Mouse (Mus musculus): Measurements from ENCODE around the gene Msln. TPM values are rescaled to one million over a fixed set of nuclear protein-coding genes. Genes with fewer than 3 reads are reported as not detected.

The Msln gene
- polyA plus RNA-seq, 1 experiment from 2014 or later = 0.42 TPM

DNA sequence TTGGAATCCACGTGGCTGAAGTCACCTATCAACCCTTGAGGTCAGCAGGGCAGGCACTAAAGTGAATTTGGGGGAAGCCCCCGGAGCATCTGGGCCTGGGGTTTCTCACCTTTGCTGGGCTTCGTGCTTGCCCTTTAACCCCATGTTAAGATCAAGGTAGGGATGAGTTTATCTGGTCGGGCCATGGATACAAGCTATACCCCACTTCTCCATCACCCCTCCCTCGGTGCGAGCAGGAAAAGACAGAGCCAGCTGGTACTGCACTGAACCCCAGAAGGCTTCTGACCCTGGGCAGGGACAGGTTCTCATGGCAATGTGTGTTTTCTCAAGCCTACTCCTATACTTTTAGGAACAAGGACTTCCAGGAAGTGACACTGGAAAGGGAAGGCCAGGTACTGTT, 27.2 kb upstream of the Msln start:
- H3K4me1 ChIP-seq (ENCODE audit: control insufficient read depth, insufficient read depth, low read length) = peaks cover 10% of the 10 kb centered on the region
- no peaks in the 10 kb centered on the region for H3K27me3 ChIP-seq (ENCODE audit: control insufficient read depth, insufficient read depth, low read length)
- H3K36me3 ChIP-seq (ENCODE audit: control insufficient read depth, insufficient read depth, low read length) = peaks cover 3% of the 10 kb centered on the region; the same call in 1 of the 2 replicates
- no peak overlapping the region for H3K4me3 ChIP-seq (ENCODE audit: low read depth, low read length)
- no peak overlapping the region for H3K27ac ChIP-seq (ENCODE audit: low read depth, low read length)
- ATAC-seq (ENCODE audit: insufficient read depth, low FRiP score, low TSS enrichment) (no peak), DNase-seq (ENCODE audit: low spot score) (no peak)
- 74% methylated on average over 6 of the region's 6 CpGs for WGBS
- no peaks in the 10 kb centered on the region for H3K9me3 ChIP-seq (ENCODE audit: control insufficient read depth, low read length)
- no peak overlapping the region for H3K9ac ChIP-seq (ENCODE audit: low read length)
- H3K4me2 ChIP-seq (ENCODE audit: low read depth) = no peak overlapping the region

DNA sequence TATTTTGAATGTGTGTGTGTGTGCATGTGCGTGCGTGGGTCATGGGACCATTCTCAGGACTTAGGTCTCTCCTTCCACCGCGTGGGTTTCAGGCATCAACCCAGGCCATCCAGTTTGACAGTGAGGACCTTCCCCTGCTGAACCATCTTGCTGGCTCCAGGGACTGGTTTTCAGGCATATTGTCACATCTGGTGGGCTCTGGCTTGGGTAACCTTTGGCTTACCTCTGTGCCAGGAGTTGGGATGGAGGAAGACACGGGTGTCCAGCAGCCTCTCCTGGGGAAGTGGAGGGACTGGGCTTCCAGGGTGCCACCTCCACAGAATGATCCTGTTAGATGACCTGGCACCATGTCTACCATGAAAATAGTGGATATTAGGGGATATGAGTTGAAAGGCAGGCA, 23.8 kb upstream of the Msln start:
- Histone ChIP-seq H3K9me3 (ENCODE audit: control insufficient read depth, low read length) (no peaks in the 10 kb centered on the region), H3K4me1 (ENCODE audit: control insufficient read depth, insufficient read depth, low read length) (peaks cover 9% of the 10 kb centered on the region), H3K4me3 (ENCODE audit: low read depth, low read length) (no peak overlapping the region), H3K9ac (ENCODE audit: low read length) (no peak overlapping the region), H3K4me2 (ENCODE audit: low read depth) (no peak overlapping the region), H3K27me3 (ENCODE audit: control insufficient read depth, insufficient read depth, low read length) (no peaks in the 10 kb centered on the region), H3K27ac (ENCODE audit: low read depth, low read length) (no peak overlapping the region), H3K36me3 (ENCODE audit: control insufficient read depth, insufficient read depth, low read length) (no peaks in the 10 kb centered on the region; the same call in 1 of the 2 replicates)
- 88% methylated on average over 5 of the region's 5 CpGs for WGBS
- DNase-seq (ENCODE audit: low spot score) (no peak), ATAC-seq (ENCODE audit: insufficient read depth, low FRiP score, low TSS enrichment) (no peak)

DNA sequence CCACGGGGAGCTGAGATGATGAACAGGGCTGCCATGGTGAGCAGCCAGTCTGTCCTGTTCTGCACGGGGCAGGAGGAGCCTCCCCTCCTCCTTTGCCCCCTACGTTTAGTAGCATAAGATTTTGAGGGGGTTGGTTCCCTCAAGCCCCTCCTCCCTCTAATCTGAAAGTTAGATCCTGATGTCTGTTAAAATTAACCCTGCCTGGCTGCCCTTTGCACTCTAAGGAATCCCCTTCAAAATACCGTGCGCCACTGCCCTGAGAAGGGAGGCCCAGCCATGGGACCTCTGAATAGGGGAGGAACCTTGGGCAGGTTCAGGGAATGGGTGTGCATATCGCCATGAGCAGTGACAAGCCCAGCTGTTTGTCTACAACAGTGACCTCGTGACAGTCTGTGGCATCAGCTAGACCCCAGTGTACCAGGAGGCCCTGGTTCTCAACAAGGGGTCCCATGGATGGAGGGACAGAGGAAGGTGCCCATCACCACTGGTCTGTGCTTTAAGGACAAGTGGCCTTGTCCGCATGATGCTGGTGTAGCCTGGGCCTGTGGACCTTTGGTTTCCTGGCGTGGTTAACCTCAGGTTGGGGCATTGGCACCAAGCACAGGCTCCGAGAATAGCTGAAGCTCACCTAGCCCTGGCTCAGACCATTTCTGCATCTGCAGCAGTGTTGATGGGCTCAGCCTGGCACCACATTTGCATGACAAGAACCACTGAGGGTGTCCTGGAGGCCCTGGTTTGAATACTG, 21.3 kb upstream of the Msln start:
- no peak for DNase-seq (ENCODE audit: low spot score)
- H3K9ac ChIP-seq (ENCODE audit: low read length) = no peak overlapping the region
- H3K4me2 ChIP-seq (ENCODE audit: low read depth) = no peak overlapping the region
- H3K4me3 ChIP-seq (ENCODE audit: low read depth, low read length) = no peak overlapping the region
- H3K27me3 ChIP-seq (ENCODE audit: control insufficient read depth, insufficient read depth, low read length) = no peaks in the 10 kb centered on the region
- 82% methylated on average over 10 of the region's 10 CpGs for WGBS
- no peak for ATAC-seq (ENCODE audit: insufficient read depth, low FRiP score, low TSS enrichment)
- no peaks in the 10 kb centered on the region for H3K9me3 ChIP-seq (ENCODE audit: control insufficient read depth, low read length)
- H3K27ac ChIP-seq (ENCODE audit: low read depth, low read length) = no peak overlapping the region
- H3K4me1 ChIP-seq (ENCODE audit: control insufficient read depth, insufficient read depth, low read length) = peaks cover 9% of the 10 kb centered on the region
- H3K36me3 ChIP-seq (ENCODE audit: control insufficient read depth, insufficient read depth, low read length) = no peaks in the 10 kb centered on the region

DNA sequence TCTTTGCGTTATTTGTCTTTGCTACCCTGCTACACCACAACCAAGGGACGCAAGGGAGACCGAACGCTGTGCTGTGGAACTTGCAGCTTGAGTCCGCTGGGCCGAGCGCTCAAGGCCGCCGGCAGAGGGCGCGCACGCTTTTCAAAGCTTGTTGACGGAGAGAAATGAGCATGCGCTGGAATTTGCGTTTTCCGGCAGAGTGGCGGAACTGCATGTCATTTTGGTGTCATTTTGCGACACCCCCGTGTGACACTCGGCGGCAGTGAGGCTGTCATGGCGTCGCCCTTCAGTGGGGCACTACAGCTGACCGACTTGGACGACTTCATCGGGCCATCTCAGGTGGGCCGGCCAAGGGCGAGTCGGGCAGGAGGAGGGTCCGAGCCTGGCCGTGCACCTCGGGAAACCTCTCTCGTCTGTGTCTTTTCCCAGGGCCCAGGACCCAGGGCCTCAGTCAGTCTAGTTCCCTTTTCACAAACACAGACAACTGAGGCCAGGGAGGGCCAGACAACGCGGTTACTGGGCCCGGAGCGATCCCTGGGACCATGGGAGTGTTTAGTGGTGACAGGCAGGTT, 19.5 kb upstream of the Msln start, which contains the start of gene Narfl:
TSS of gene Narfl (plus strand) at position 228 of the 572 bp plus-strand sequence.
- no peaks in the 10 kb centered on the region for H3K27me3 ChIP-seq (ENCODE audit: control insufficient read depth, insufficient read depth, low read length)
- H3K36me3 ChIP-seq (ENCODE audit: control insufficient read depth, insufficient read depth, low read length) = no peaks in the 10 kb centered on the region
- peak within 1 kb of the TSS; percentile 82 for H3K9ac ChIP-seq (ENCODE audit: low read length)
- WGBS = under 1% methylated on average over 37 of the region's 37 CpGs
- peak; percentile 75 for ATAC-seq (ENCODE audit: insufficient read depth, low FRiP score, low TSS enrichment)
- peak within 1 kb of the TSS; percentile 89 for H3K4me2 ChIP-seq (ENCODE audit: low read depth)
- H3K4me3 ChIP-seq (ENCODE audit: low read depth, low read length) = peak within 1 kb of the TSS; percentile 74
- H3K27ac ChIP-seq (ENCODE audit: low read depth, low read length) = 0 out of 2 replicates have a peak within 1 kb of the TSS, but pooled peaks have one; percentile 20
- no peaks in the 10 kb centered on the region for H3K9me3 ChIP-seq (ENCODE audit: control insufficient read depth, low read length)
- DNase-seq (ENCODE audit: low spot score) = peak; percentile 97
- peaks cover 9% of the 10 kb centered on the region for H3K4me1 ChIP-seq (ENCODE audit: control insufficient read depth, insufficient read depth, low read length)

DNA sequence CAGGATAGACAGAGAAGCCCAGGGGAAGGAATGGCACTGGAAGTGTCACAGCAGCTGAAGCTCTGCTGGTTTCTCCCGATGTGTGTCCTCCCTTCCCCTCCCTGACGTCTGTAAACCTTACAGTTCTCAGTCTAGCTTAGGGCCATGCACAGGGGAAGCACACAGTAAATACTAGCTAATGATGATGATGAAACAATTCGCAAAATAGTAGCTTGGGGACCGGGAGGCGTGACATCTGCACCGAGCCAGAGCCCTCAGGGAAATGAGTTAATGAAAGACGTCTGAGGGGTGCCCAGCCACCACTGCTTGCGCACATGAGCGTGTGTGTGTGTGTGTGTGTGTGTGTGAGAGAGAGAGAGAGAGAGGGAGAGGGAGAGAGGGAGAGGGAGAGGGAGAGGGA, 15.2 kb upstream of the Msln start:
- H3K9me3 ChIP-seq (ENCODE audit: control insufficient read depth, low read length) = no peaks in the 10 kb centered on the region
- 64% methylated on average over 9 of the region's 9 CpGs for WGBS
- ATAC-seq (ENCODE audit: insufficient read depth, low FRiP score, low TSS enrichment) = no peak
- no peak for DNase-seq (ENCODE audit: low spot score)
- H3K4me3 ChIP-seq (ENCODE audit: low read depth, low read length) = no peak overlapping the region
- H3K27me3 ChIP-seq (ENCODE audit: control insufficient read depth, insufficient read depth, low read length) = no peaks in the 10 kb centered on the region
- no peak overlapping the region for H3K9ac ChIP-seq (ENCODE audit: low read length)
- H3K36me3 ChIP-seq (ENCODE audit: control insufficient read depth, insufficient read depth, low read length) = no peaks in the 10 kb centered on the region
- H3K27ac ChIP-seq (ENCODE audit: low read depth, low read length) = no peak overlapping the region
- H3K4me2 ChIP-seq (ENCODE audit: low read depth) = no peak overlapping the region
- peaks cover 5% of the 10 kb centered on the region for H3K4me1 ChIP-seq (ENCODE audit: control insufficient read depth, insufficient read depth, low read length)

DNA sequence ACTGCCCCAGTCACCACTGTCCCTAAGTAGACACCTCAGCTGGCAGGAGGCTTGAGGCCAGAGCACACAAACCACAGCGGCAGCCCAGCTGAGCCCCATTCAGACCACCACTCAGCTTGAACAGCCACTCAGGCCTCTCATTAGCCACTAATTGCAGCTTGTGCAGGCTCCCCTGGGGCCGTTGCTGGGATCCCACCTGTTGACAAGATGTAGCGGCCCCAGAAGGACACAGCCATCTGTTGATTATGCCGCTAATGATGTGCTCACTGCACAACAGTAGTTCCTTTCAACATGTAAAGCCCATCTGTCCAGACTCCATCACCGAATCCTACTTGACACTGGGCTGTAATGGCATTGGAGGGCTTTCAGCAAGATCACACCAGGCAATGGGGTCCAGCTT, 11.7 kb upstream of the Msln start:
- no peak overlapping the region for H3K27ac ChIP-seq (ENCODE audit: low read depth, low read length)
- 40% methylated on average over 5 of the region's 5 CpGs for WGBS
- no peaks in the 10 kb centered on the region for H3K9me3 ChIP-seq (ENCODE audit: control insufficient read depth, low read length)
- peak; percentile 58 for DNase-seq (ENCODE audit: low spot score)
- no peak overlapping the region for H3K9ac ChIP-seq (ENCODE audit: low read length)
- no peak for ATAC-seq (ENCODE audit: insufficient read depth, low FRiP score, low TSS enrichment)
- no peak overlapping the region for H3K4me2 ChIP-seq (ENCODE audit: low read depth)
- H3K36me3 ChIP-seq (ENCODE audit: control insufficient read depth, insufficient read depth, low read length) = no peaks in the 10 kb centered on the region
- no peak overlapping the region for H3K4me3 ChIP-seq (ENCODE audit: low read depth, low read length)
- no peaks in the 10 kb centered on the region for H3K27me3 ChIP-seq (ENCODE audit: control insufficient read depth, insufficient read depth, low read length)
- H3K4me1 ChIP-seq (ENCODE audit: control insufficient read depth, insufficient read depth, low read length) = no peaks in the 10 kb centered on the region

DNA sequence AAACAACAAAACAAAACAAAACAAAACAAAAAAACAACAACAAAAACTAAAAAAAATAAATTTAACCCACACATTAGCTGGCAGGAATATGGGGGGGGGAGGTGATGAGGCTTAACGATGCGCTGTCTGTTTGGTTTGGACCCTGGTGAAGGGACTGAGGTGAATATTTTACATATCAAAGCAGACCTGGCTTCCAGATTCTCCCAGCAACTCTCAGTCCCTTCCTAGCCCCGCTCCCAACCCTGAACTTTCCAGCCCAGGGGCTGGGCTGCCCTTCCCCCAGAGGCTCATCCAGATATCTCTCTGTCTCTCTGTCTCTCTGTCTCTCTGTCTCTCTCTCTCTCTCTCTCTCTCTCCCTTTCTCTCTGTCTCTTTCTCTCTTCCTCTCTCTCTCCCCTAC, 8.4 kb upstream of the Msln start:
- WGBS = 43% methylated on average over 3 of the region's 3 CpGs
- H3K9ac ChIP-seq (ENCODE audit: low read length) = no peak overlapping the region
- no peaks in the 10 kb centered on the region for H3K9me3 ChIP-seq (ENCODE audit: control insufficient read depth, low read length)
- no peaks in the 10 kb centered on the region for H3K27me3 ChIP-seq (ENCODE audit: control insufficient read depth, insufficient read depth, low read length)
- H3K36me3 ChIP-seq (ENCODE audit: control insufficient read depth, insufficient read depth, low read length) = no peaks in the 10 kb centered on the region
- no peak overlapping the region for H3K27ac ChIP-seq (ENCODE audit: low read depth, low read length)
- no peaks in the 10 kb centered on the region for H3K4me1 ChIP-seq (ENCODE audit: control insufficient read depth, insufficient read depth, low read length)
- H3K4me3 ChIP-seq (ENCODE audit: low read depth, low read length) = no peak overlapping the region
- DNase-seq (ENCODE audit: low spot score) (no peak), ATAC-seq (ENCODE audit: insufficient read depth, low FRiP score, low TSS enrichment) (no peak)
- no peak overlapping the region for H3K4me2 ChIP-seq (ENCODE audit: low read depth)

DNA sequence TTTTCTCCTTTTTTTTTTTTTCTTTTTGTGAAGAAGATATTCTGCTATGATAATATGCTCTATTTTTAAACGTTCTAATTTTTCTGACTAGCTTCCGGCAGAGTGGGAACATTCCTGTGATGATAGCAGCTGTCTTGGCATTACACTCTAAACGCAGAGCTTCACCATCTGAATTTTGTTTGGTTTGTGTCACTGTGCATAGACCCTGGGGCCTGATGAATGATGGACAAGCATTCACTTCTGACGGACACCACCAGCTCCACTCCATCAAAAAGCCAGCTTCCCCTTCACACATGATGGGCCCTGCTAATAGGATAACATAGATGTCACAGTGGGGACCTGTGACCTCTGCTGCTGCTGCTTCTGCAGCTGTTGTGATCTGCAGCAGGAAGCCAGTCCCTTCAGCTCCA, 7.4 kb upstream of the Msln start:
- Histone ChIP-seq H3K27ac (ENCODE audit: low read depth, low read length) (no peak overlapping the region), H3K27me3 (ENCODE audit: control insufficient read depth, insufficient read depth, low read length) (no peaks in the 10 kb centered on the region), H3K9ac (ENCODE audit: low read length) (no peak overlapping the region), H3K9me3 (ENCODE audit: control insufficient read depth, low read length) (no peaks in the 10 kb centered on the region), H3K4me3 (ENCODE audit: low read depth, low read length) (no peak overlapping the region), H3K4me1 (ENCODE audit: control insufficient read depth, insufficient read depth, low read length) (no peaks in the 10 kb centered on the region), H3K4me2 (ENCODE audit: low read depth) (no peak overlapping the region), H3K36me3 (ENCODE audit: control insufficient read depth, insufficient read depth, low read length) (no peaks in the 10 kb centered on the region)
- DNase-seq (ENCODE audit: low spot score) (no peak), ATAC-seq (ENCODE audit: insufficient read depth, low FRiP score, low TSS enrichment) (no peak)
- WGBS = 65% methylated on average over 4 of the region's 4 CpGs

DNA sequence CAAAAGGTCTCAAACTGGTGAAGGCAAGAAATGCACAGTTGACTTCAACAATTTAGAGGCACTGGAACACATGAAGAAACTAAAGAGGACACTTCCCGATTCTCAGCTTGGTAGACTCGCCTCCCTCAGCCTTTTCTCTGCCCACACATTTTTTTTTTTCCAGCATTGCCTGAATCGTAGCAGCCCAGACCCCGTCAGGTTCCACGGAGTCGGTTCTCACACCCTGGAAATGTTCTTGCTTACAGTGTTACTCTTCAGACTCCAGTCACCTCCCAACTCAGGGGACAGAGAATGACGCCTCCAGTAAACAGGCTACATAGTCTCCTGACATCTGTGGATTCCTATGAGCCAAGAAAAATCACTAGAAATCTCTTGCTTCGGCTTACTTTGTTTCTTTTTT, 6.0 kb upstream of the Msln start:
- Histone ChIP-seq H3K36me3 (ENCODE audit: control insufficient read depth, insufficient read depth, low read length) (no peaks in the 10 kb centered on the region), H3K4me3 (ENCODE audit: low read depth, low read length) (no peak overlapping the region), H3K9me3 (ENCODE audit: control insufficient read depth, low read length) (no peaks in the 10 kb centered on the region), H3K27me3 (ENCODE audit: control insufficient read depth, insufficient read depth, low read length) (no peaks in the 10 kb centered on the region), H3K4me1 (ENCODE audit: control insufficient read depth, insufficient read depth, low read length) (no peaks in the 10 kb centered on the region), H3K9ac (ENCODE audit: low read length) (no peak overlapping the region), H3K4me2 (ENCODE audit: low read depth) (no peak overlapping the region), H3K27ac (ENCODE audit: low read depth, low read length) (no peak overlapping the region)
- DNase-seq (ENCODE audit: low spot score) = no peak
- 78% methylated on average over 8 of the region's 8 CpGs for WGBS
- ATAC-seq (ENCODE audit: insufficient read depth, low FRiP score, low TSS enrichment) = no peak

All from neural tube, embryonic 11.5 days (tissue).